Mouse (Mus musculus): ENCODE measurements around the gene Lsamp. TPM values are rescaled to one million over a fixed set of nuclear protein-coding genes. Genes with fewer than 3 reads are reported as not detected.
A peak's percentile ranks its signal among the peaks of the same experiment; 100 is the strongest.

Gene Lsamp
- polyA plus RNA-seq, 3 experiments from 2014 or later, result 0.28 TPM; not detected in 2

DNA sequence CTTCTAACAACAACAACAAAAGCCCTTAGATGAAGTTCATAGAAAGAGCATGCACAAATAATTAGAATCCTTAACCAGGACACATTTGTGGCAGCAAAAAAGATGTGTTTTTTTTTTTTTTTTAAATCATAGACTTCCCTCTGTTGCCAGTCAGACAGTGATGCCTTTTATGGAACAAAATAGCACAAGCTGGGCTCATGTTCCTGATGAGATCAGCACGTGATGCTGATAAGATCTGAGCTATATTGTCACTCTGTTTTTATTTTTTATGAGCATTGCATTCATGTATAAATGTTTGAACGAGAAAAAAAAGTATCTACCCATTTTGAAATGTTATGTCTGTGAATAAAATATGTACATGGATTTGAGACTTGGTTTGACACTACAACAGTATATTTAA, 2118.0 kb downstream of the Lsamp start:
- no peak for ATAC-seq

DNA sequence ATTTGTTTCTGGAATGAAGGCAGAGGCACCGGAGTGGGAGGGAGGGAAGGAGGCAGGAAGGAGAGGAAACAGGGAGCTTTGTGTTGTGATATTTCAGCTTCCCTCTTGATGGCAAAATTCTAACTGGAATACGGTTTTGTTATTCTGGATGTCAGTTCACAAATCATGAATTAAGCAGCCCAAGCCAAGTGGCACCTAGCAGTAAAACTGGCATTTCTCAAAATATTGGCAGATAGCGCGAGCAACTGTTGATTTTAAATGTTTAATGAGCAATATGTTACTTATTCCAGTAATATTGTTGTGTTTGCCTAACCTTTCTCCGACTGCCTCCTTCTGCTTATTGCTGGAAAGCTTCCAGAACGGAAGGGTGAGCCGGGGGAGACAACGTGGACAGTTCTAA, 2118.5 kb downstream of the Lsamp start:
- ATAC-seq, result no peak

DNA sequence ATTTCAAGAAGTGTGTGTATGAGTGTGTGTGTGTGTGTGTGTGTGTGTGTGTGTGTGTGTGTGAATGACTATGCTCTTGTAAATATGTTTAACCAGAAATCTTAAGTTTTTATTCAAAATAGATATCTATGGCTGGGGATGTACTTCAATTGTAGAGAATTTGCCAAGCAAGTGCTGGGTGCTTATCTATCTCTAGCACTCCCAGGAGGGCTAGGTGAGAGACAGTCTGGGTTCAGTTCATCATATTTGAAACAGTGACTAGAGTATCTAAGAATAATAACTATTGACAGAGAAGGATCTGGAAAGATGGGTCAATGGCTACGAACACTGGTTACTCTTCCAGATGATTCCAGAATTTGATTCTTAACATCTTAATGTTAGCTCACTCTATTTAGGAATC, 2128.1 kb downstream of the Lsamp start:
- ATAC-seq, result no peak

DNA sequence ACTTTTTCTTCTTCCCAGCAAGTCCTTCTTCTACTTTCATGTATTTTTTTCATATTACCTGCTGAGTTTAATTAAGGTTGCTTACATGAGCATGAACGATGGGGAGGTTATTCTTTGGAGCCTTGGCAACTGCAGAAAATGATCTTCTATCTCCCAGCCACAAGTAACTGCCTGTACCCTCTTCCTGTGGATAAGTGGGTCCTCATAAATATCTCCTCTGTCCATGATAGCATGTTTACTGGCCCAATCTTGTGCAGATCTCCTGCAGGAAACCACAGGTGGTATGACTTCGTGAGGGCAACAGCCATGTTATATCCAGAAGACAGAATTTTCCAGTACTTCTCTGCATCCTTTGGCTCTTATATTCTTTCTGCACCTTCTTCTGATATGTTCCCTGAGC, 2129.1 kb downstream of the Lsamp start:
- no peak for ATAC-seq

DNA sequence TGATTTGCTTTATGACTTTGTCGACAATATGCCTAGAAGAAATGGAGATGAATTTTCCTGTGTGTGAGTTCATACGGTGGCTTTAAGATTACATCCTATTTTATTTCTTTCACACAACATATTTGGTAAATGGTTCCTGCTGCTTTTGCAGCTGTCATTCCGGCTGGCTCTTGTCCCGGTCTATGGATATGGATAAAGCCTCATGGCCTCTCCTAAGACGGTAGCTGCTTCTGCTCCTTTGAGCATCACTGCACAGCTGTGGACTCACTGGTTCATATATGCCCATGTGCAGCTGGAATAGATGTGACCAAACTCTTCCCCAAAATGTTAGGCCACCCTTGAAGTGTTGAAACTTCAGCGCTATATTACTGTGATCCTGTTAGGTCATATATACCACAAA, 2137.6 kb downstream of the Lsamp start:
- ATAC-seq, result no peak

DNA sequence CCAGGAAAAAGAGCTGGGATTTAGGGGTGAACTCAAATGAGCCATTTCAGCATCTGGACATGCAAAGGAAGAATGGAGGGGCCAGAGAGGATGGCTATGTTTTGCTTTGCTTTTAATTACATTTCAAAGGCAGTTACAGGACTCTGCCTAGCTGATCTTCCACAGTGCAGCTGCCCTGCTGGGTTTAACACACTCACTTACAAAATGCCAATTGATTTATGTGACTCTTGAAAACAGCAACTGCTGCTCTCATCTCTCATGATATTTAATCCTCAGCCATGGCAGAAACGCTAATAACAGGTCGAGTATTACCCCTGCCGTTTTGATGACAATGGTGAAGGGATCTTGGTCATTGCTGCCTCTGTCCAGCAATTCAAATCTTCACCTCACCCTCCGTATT, 2139.7 kb downstream of the Lsamp start:
- ATAC-seq, result no peak

DNA sequence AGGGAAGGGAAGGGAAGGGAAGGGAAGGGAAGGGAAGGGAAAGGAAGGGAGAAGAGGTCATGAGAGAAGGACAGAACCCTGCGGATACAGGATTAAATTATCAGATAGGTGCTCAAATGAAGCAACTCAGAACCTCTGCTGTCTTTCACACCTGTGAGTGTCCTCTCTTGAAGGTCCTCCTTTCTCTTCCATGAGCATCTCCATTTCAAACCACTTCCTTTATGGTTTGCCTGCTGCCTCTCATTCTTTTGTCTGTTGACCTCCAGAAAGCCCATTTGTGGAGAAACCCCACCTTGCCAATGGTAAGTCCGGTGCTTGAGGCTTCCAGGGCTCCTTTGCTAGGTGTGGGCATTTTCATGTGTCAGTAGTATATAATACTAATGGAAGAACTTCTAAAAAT, 2141.9 kb downstream of the Lsamp start:
- ATAC-seq, result no peak

DNA sequence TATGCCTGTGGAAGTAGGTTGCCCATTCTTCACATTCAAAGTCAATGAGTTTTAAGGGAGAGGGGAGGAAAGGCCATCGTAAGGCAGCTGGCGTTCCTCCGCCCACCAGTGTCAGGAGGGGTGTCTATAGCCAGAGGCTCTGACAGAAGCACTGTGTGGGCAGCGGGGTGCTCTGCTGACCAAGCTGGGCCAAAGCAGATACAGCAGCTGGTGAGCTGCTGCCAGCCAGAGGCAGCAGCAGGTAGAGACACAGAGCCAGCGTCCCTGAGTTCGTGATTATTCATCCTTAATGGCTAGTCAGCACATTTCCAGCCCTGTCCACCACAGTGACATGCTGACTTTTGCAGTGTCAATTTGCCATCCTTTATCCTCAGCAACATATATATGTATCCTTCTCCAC, 2163.0 kb downstream of the Lsamp start:
- no peak for ATAC-seq

DNA sequence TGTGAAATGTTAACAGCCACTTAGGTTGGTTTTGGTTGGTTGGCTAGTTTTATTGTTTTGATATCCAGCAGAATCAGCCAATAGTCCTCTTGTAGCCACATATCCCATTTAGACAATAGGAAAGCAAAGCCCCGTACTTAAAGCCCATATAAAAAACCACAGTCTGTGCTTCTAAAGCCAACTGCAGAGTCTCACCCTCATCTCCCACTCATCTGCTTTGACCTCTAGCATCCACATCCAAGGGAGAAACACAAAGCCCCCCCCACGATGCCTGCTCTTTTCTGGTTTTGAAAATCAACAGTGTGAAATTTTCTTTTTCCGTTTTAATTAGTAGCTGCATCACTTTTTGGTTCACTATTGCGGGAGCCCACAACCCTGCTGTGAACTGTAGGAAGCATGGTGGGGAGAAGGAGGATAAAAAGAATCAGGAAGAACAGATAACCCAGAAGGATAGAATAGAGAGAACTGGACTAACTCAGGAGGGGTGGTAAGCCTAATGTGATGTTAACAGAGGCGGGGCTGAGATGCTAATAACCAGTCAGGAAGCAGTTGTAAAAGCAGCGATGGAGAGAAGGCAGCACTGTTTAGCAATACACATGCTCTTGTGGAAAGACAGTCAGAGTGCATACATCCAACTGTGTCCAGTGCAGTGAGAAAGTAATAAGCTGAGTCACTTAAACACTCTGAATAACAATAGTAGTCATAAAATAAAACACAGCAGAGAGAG, 2165.2 kb downstream of the Lsamp start:
- no peak for ATAC-seq

DNA sequence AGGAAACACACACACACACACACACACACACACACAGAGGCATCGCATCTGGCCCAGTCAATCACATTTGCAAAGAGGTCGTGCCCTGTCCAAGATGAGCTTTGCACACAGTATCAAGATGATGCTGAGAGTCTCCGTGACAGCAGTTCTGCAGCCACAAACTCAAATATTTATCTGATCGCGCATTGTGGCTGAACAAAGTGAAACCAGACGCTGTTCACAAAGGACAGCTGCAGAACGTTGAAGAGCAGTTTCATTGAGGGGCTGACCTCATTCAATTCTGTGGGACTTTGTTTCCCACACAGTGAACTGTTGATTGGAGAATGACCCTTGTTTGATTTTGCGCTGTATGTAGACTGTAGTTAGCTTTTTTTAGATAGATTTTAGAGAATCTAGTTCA, 2168.5 kb downstream of the Lsamp start:
- no peak for ATAC-seq

DNA sequence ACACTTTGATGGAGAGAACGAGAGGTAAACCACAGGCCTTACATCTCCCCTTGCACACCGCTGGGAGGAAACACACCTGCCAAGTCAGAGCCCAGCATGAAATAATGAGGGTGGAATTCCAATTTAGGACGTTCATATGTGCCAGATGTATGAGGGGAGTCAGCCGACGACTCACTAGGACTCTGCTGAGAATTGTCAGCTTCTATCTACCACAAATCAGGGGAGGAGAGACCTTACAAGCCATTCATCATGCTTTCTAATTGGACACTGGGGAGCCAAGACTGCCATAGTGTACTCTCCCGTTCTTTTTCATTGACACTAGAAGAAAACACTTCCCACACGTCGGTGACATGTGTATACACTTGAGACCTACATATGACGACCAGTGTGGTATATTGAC, 2173.7 kb downstream of the Lsamp start:
- no peak for ATAC-seq

DNA sequence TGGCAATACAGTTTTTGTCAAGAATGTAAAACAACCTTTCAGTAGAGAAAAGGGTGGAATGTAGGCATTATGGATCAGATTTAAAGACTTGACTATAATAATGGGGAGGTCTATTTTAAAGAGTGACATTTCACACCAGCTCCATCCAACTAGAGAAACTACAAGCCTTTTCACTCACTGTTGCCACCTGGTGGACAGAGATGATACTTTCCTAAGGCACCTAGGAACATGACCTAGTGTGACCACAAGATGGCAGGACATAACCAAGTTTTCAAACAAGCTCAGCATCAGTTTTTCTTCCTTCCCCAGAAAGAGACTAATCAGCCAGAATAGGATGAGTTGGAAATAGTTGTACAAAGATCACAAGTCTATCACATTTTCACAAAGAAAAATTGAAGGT, 2180.8 kb downstream of the Lsamp start:
- ATAC-seq, result peak; percentile 92

DNA sequence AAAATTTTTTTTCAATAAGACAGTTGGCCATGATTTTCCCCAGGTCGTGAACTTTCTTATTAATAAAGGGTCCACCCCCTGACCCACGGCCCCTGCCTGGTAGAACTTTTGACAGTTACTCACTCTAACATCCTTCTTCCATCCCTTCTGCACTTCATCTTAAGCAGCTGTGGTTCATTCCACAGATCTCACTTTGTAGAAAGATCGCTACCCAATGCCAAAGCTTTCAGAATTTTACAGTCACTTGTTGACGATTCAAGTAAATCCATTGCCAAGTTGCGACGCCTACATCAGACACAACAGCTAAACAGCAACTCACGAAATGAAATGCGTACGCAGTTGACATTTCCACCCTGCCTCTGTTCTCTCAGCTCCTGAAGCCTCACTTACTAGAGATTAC, 2184.1 kb downstream of the Lsamp start:
- ATAC-seq, result no peak

DNA sequence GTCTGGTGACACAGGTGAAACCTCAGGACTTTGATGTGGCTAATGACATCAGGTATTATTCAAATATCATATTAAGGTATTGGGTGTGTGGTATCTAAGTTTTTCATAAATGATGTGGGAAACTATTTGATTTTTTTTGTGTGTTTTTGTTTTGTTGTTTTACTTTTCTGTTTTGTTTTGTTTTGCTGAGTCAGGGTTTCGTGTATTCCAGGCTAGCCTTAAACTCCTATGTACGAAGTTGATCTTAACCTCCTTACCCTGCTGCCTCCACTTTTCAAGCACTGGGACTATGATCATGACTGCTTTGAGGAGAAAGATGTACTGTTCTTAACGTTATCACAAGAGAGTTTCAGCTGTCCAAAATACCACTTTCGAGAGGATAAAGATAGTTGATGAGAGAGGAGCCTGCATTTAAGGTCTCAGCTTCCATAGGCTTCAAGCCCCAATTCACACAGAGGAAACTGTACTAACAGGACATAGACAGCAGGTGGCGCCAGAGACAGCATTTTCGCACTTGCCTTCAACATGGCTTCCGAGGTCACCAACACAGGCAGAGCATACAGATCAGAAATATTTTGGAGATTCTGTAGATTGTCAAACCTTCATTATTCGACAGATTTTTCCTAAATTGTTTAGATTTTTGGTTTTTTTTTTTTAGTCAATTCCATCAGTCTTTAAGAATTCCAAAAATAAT, 2185.4 kb downstream of the Lsamp start:
- ATAC-seq, result peak; percentile 77

DNA sequence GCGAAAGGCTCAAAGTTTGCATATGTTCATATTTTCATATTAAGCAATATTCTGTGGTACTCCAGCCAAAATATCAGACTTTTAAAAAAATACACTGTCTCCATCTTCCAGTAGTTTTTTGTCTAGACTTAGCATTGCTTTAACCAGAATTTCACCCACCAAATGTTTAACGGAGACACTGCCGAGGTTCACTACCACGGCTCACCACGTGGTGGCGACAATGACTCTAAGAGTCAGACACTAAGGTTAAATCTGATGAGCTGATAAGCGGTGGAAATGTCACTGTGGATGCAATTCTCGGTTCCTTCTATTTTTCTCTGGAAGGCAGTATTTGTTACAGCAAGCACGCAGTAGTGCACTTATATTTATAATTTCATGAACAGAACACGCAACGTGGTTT, 2188.3 kb downstream of the Lsamp start:
- ATAC-seq, result peak; percentile 81

DNA sequence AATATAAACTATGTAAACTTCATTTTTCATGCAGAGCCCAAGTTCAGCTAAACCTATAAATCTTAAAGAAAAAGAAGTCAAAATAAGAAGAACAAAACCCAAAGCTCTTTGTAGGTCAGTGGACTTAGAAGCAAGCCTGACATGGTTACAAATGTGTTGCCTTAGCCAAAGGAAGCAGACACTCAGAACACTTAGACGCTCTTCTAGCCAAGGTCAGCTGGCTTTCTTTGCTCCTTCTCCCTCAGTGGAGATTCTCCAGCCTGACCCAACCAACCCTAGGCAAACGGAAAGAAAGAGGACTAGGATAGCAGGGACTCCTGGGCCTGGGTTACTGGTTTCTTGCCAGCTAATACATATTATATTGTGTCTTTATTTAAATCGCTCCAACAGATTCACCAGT, 2194.7 kb downstream of the Lsamp start:
- ATAC-seq, result no peak

DNA sequence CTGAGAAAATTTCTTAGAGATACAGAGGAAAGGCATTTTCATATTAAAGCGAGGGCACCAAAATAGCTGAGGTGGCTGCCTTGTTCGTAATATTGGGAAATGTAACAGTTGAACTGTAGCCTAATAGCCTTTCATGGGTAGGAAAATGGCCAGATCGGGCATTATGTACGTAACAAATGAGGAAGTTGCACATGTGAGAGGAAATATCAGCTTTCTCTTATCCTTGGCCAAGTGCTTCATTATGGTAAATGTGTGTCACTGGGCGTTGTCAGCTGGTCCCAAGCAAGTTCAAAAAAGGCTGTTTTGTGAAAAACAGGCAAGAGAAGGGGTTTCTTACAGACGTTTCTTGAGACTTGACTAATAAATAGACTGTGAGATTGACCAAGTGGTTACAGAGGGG, 2195.9 kb downstream of the Lsamp start:
- ATAC-seq, result no peak

DNA sequence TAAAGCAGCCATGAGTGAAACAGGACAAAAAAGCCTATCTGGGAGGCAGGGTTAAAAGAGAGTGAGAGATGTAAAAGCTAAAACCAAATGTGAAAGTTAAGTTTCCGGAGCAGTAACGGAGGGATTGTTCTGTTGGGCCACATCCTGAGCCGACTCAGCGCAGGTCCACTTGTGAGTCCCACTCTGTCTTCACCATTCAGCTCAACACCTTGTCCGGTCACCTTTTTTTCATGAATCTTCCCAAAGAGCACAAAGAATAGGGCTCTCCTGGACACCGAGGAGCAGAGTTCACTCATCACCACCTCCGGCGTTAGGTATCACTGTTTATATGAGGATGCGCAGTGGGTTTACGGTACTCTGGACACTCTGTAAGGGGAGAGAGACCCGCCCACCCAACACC, 2196.3 kb downstream of the Lsamp start:
- no peak for ATAC-seq

DNA sequence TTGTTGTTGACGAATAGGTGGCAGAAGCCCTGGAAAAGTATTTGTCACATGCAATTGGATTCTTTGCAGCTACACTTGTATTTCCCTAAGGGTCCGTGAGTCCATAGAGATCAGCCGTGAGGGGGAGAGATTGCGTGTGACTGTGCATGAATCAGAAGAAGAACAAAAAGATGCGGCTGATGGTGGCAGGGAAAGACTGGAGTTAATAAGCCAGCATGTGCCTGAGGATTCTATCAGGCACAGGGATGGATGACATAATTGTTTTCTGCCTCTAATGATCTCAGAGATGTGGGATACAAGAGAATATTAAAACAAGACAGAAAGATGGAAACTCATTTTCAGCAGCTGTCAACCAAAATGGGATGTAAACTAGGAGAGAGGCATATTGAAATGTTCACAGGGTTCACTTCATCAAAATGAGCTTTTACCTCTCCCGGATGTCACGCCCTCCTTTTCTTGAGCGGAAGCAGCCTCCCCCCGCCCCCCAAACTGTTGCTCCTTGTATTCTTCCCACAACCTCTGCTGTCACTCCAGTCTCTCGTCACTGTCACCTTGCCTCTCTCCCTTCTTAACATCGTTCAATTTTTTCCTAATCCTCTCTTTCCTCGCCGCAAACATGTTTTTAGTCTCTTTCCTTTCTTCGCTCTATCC, 2205.4 kb downstream of the Lsamp start:
- ATAC-seq, result peak; percentile 11

DNA sequence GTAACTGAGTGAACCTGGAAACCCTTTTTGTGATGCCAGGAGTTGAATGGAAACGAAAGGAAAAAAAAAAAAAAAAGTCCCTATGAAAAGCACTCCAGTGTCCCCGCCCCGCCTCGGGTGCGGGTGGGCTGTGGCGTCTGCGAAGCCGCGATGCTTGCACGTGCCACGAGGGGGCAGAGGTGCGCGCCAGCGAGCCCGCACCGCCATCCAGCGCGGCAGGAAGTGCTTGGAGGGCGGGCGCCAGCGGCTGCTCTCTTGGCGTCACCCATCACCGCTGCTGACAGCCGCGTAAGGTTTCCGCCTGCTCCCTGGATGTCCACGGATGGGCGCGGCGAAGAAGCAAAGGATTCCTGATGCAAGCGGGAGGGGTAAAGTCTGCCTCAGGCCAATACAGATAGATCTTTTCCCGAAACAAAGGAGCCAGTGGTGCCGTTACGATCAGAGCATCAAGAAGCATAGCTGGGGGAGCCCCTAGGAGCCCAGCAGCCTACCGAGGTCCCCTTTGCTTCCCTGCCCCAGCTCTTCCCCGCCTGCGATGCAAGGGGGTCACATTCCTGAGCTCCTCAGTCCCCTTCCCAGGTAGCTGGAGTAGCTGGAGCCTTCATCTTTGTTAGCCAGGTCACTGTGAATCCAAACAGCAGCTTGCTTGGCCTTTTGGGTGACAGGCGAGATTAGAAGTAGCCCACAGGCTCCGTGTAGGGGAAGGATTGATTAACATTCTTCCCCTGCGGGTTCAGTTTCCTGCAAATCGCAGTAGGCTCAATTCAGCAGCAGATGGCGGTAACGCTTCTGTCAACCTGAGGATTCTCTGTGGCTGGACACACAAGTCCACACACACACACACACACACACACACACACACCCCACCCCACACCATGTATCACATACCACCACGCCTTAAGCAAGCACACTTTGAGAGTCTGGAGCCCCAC, 2206.2 kb downstream of the Lsamp start:
- peak; percentile 96 for ATAC-seq
